Mouse (Mus musculus): ENCODE data around the gene Sstr2. TPM values are rescaled to one million over a fixed set of nuclear protein-coding genes. Genes with fewer than 3 reads are reported as not detected.

Sstr2 gene
- polyA plus RNA-seq, 1 experiment from 2014 or later, result not detected

Other genes with a start within 250 kb of the Sstr2 start
- 23.1 to 31.0 TPM (median 28.9 TPM) in 3 replicates for gene Cog1, start 29.8 kb downstream of the Sstr2 start, polyA plus RNA-seq (2018)
- 21.0 to 39.9 TPM (median 35.9 TPM) in 3 replicates for gene Slc39a11, start 30.7 kb downstream of the Sstr2 start, polyA plus RNA-seq (2018)
- gene Fam104a, start 64.8 kb downstream of the Sstr2 start, polyA plus RNA-seq (2018), result 25.4 to 31.8 TPM (median 29.8 TPM) in 3 replicates
- gene D11Wsu47e, start 65.1 kb downstream of the Sstr2 start, polyA plus RNA-seq (2018), result 8.5 to 11.5 TPM (median 8.9 TPM) in 3 replicates
- gene Cpsf4l, start 90.7 kb downstream of the Sstr2 start, polyA plus RNA-seq (2018), result not detected in 3 replicates
- gene Cdc42ep4, start 132.5 kb downstream of the Sstr2 start, polyA plus RNA-seq (2018), result 6.8 to 16.9 TPM (median 13.4 TPM) in 3 replicates

All from macrophage (primary cell).